Mouse (Mus musculus): ENCODE results near the gene Rcor1. TPM values are rescaled to one million over a fixed set of nuclear protein-coding genes. Genes with fewer than 3 reads are reported as not detected.
A peak's percentile ranks its signal among the peaks of the same experiment; 100 is the strongest.
"Not testable (repeated sequence)": the region's sequence is repeated elsewhere in the genome, so short reads cannot be mapped to it uniquely, and the experiment has no call there.

The Rcor1 gene
- total RNA-seq, 2 experiments from 2014 or later = 55.3 to 56.7 TPM

- ATAC-seq (replicated peaks; ENCODE audit: low FRiP score, low TSS enrichment, poor library complexity, severe bottlenecking) = no peak
Measured at GRCm38 (mm10) chr12:111050256-111050655, 11.1 kb downstream of the Rcor1 start.

DNA sequence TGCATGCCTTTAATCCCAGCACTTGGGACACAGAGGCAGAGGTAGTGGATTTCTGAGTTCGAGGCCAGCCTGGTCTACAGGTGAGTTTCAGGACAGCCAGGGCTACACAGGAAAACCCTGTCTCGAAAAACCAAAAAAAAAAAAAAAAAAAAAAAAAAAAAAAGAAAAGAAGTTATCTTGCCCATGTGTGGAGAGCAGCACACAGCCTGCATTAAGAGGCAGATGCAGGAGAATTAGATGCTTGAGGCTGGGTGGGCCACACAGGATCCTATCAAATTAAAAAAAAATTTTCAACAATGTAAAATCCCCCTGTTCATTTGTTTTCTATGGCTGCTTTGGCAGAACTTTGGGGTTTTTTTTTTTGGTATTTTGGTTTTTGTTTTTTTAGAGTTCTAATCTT is 24.2 kb downstream of the Rcor1 start:
- no peak for ATAC-seq (replicated peaks; ENCODE audit: low FRiP score, low TSS enrichment, poor library complexity, severe bottlenecking)

- no peak for ATAC-seq (replicated peaks; ENCODE audit: low FRiP score, low TSS enrichment, poor library complexity, severe bottlenecking)
Measured at GRCm38 (mm10) chr12:111064220-111064619, 25.1 kb downstream of the Rcor1 start.

- ATAC-seq (replicated peaks; ENCODE audit: low FRiP score, low TSS enrichment, poor library complexity, severe bottlenecking) = peak; percentile 94
Measured at GRCm38 (mm10) chr12:111065330-111065729, 26.2 kb downstream of the Rcor1 start.

DNA sequence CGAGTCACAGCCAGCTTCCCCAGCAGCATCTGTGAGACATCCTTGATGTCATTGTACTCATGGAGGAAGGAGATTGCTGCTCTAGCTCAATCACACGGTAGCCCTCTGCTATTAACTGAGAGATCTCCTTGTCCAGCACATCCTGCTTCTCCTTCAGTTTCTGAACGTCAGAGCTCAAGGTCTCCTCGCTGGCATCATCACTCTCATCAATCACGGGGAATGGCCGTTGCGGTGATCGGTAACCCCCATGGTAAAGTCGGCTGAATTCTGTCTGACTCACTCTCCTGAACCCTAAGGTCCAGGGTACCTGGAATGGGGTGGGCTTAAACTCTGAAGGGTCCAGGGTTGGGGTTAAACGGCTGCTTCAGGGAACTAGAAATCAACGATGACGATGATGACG is 28.7 kb downstream of the Rcor1 start:
- no peak for ATAC-seq (replicated peaks; ENCODE audit: low FRiP score, low TSS enrichment, poor library complexity, severe bottlenecking)

- not testable (repeated sequence) for ATAC-seq (replicated peaks; ENCODE audit: low FRiP score, low TSS enrichment, poor library complexity, severe bottlenecking)
Measured at GRCm38 (mm10) chr12:111069299-111069698, 30.1 kb downstream of the Rcor1 start.

DNA sequence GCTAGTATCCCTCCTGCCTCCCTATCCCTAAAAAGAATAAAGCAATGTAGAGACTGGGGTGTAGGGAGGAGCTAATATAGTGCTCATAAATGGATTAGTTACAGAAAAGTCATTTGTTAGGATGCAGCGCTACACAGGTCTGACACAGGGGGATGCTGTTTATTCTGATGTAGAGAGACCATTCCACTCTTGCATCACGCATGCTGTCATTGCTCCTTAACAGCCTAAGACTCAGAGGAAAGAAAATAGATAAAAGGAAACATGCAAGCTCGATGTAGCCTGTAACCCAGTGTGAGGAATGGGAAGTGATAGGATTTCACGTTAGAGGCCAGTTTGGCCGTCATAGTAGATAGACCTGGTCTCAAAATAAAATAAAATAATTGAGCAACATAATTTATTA is 31.9 kb downstream of the Rcor1 start:
- ATAC-seq (replicated peaks; ENCODE audit: low FRiP score, low TSS enrichment, poor library complexity, severe bottlenecking) = peak; percentile 24; the same call in 1 of the 2 replicates

GRCm38 (mm10) chr12:111071477-111072152 is 32.5 kb downstream of the Rcor1 start:
- ATAC-seq (replicated peaks; ENCODE audit: low FRiP score, low TSS enrichment, poor library complexity, severe bottlenecking) = peak; percentile 36; the same call in 1 of the 2 replicates

DNA sequence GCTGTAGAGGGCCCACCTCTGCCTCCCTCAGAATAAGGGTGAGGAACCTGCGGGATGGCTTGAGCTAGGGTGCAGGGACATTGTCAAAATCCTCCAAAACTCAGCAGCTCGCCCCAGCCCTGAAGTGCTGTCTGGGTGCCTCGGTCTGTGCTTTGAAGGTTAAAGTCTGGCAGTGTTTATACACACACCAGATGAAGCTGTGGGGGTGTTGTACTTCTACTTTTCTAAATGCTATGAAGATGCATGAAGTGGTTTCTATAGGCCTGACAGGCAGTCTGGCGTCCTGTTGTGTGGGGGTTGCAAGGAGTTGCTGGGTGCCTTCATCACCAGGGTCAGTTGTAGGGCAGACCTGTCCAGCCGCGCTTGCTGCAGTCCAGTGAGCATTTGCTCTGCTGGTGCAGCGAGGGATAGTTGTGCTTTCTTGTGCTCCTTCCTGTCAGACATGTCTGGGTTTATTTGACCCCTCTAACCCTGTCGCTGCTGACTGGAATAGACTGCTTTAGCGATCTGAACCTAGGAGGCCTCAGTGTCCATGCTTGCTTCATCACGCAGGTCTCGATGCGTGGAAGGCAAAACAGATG is 37.3 kb downstream of the Rcor1 start:
- no peak for ATAC-seq (replicated peaks; ENCODE audit: low FRiP score, low TSS enrichment, poor library complexity, severe bottlenecking)

GRCm38 (mm10) chr12:111085579-111085978 is 46.4 kb downstream of the Rcor1 start:
- no peak for ATAC-seq (replicated peaks; ENCODE audit: low FRiP score, low TSS enrichment, poor library complexity, severe bottlenecking)

DNA sequence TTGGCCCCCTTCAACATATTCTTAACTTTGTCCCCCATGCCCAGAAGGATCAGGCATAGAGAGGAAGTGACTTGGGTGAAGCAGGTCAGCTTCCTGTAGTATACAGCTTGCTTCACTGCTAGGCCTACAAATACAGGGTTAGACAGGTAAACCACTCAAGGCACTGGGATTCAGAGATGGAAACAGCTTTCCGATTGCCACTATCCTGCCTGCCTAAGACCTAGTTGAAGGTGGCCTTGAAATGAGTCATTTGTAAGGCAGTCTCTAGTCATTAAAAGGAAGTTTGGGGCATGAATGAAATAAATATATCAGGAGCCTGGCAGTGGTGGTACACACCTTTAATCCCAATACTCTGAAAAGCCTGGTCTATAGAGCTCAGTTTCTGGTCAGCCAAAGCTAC is 47.9 kb downstream of the Rcor1 start:
- no peak for ATAC-seq (replicated peaks; ENCODE audit: low FRiP score, low TSS enrichment, poor library complexity, severe bottlenecking)

DNA sequence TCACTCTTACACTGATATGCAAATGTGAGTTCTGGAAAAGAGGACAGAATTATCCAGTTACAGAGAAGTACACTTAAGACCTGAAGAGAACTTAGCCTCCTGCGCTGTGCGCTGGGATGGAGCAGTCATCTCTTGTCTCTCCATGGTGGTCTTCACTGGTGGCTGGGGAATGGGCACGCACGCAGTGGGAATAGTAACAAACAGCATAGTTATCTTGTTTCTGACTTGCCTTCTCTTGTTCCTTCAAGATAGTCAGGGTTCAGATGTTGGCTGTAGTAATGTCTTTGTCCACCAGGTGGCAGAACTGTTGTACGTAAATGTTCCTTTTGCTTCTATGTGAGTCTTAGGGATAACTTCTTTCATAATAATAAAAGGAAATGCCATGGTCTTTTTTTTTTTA is 49.0 kb downstream of the Rcor1 start:
- peak; percentile 75 for ATAC-seq (replicated peaks; ENCODE audit: low FRiP score, low TSS enrichment, poor library complexity, severe bottlenecking)

DNA sequence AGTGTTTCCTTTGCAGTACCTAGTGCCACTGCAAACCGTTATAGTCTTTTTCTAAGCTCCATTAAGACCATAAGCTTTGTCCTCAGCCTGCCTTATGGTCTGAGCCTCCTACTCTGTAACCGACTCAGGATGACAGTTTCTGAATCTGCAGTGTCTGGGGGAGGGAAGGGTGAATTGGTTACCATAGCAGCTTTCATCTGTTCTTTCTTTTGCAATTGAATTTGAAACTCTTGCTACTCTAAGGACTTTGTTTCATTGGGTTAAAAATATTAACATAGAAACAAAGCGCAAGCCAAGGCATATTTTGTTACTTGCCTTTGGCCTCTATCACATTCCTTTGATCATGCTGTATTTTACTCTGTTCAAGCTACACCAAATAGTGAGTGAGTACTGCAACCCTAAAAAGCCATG is 49.6 kb downstream of the Rcor1 start:
- no peak for ATAC-seq (replicated peaks; ENCODE audit: low FRiP score, low TSS enrichment, poor library complexity, severe bottlenecking)

GRCm38 (mm10) chr12:111089145-111089544 is 50.0 kb downstream of the Rcor1 start:
- ATAC-seq (replicated peaks; ENCODE audit: low FRiP score, low TSS enrichment, poor library complexity, severe bottlenecking) = no peak

- no peak for ATAC-seq (replicated peaks; ENCODE audit: low FRiP score, low TSS enrichment, poor library complexity, severe bottlenecking)
Measured at GRCm38 (mm10) chr12:111090801-111091200, 51.6 kb downstream of the Rcor1 start.

GRCm38 (mm10) chr12:111091981-111092380 is 52.8 kb downstream of the Rcor1 start:
- ATAC-seq (replicated peaks; ENCODE audit: low FRiP score, low TSS enrichment, poor library complexity, severe bottlenecking) = no peak

DNA sequence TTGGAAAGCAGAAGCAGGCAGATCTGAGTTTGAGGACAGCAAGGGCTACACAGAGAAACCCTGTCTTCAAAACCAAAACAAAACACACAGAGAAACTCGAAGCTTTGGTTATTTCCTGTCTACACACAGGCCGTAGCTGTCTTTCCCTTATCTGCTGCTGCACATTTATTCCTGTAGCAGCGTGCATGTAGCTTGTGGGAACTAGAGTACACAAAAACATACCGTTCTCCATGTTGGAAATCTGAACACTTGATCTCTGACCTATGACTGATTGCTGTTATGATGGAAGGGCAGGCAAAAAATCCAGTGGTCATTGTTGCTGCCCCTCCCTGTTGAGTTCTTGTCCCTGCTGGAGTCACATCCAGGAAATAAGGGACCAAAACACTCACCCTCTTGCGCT is 54.9 kb downstream of the Rcor1 start:
- ATAC-seq (replicated peaks; ENCODE audit: low FRiP score, low TSS enrichment, poor library complexity, severe bottlenecking) = peak; percentile 93

- ATAC-seq (replicated peaks; ENCODE audit: low FRiP score, low TSS enrichment, poor library complexity, severe bottlenecking) = no peak
Measured at GRCm38 (mm10) chr12:111095086-111095485, 55.9 kb downstream of the Rcor1 start.

GRCm38 (mm10) chr12:111096249-111096648 is 57.1 kb downstream of the Rcor1 start:
- no peak for ATAC-seq (replicated peaks; ENCODE audit: low FRiP score, low TSS enrichment, poor library complexity, severe bottlenecking)

DNA sequence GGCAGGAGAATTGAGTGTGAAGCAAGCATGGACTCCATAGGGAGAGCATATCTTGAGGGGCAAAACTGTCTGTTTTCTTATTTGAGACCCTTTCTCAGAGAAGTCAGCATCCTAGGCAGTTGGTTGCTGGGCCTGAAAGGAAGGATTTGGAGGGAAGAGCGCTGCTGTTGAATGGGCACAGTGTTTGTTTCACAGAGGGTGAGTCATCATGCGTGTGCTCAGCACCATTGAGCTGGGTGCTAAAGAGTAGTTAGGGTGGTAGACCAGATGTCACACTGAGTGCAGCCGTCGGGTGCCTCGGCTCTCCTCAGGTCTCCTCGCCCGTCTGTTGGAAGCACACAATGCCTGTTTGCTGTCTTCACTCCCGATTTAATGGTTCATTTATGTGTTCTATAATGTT is 57.9 kb downstream of the Rcor1 start:
- no peak for ATAC-seq (replicated peaks; ENCODE audit: low FRiP score, low TSS enrichment, poor library complexity, severe bottlenecking)

DNA sequence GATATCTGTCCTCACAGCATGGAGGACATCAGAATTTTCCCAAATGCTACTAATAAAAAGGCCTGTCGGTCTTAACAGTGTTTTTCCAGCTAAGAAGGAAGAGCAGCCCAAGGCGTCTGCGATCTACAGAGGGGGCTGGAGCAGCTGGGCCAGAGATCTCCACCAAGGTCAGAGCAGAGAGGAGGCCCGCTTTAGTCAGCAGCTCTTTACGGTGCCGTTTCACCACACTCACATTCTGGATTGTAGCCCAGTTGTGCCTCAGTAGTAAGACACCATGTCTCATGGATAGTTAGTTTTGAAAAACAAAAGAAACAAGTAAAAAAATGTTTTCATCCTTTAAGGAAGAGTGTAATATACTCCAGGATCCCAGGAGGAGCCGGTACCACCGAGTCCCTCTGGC is 72.0 kb downstream of the Rcor1 start:
- ATAC-seq (replicated peaks; ENCODE audit: low FRiP score, low TSS enrichment, poor library complexity, severe bottlenecking) = no peak
